Mouse (Mus musculus): Measurements from ENCODE around the gene Cdkl3. TPM values are rescaled to one million over a fixed set of nuclear protein-coding genes. Genes with fewer than 3 reads are reported as not detected.

Cdkl3 gene
- polyA plus RNA-seq, 1 experiment from 2014 or later = 29.1 TPM

- H3K27me3 ChIP-seq = no peaks in the 10 kb centered on the region
- H3K4me3 ChIP-seq = no peak overlapping the region
- no peak overlapping the region for H3K9ac ChIP-seq
- H3K36me3 ChIP-seq = no peaks in the 10 kb centered on the region
- H3K4me2 ChIP-seq = no peak overlapping the region
- no peaks in the 10 kb centered on the region for H3K9me3 ChIP-seq
- 11% methylated on average over 5 of the region's 5 CpGs for WGBS
- ATAC-seq (ENCODE audit: low FRiP score) = no peak
- no peaks in the 10 kb centered on the region for H3K4me1 ChIP-seq (replicated peaks)
- H3K27ac ChIP-seq = no peak overlapping the region
These were observed 61.8 kb downstream of the Cdkl3 start for GRCm38 (mm10) chr11:52065841-52066240.

- Histone ChIP-seq H3K4me1 (replicated peaks) (no peaks in the 10 kb centered on the region; the same call in 1 of the 2 replicates), H3K36me3 (no peaks in the 10 kb centered on the region), H3K27ac (no peak overlapping the region), H3K4me2 (no peak overlapping the region), H3K9me3 (no peaks in the 10 kb centered on the region), H3K9ac (no peak overlapping the region), H3K4me3 (no peak overlapping the region), H3K27me3 (no peaks in the 10 kb centered on the region)
- 89% methylated on average over 10 of the region's 10 CpGs for WGBS
- no peak for ATAC-seq (ENCODE audit: low FRiP score)
These were observed 67.7 kb downstream of the Cdkl3 start for GRCm38 (mm10) chr11:52071768-52072167.

GRCm38 (mm10) chr11:52073528-52074170 is 69.6 kb downstream of the Cdkl3 start:
- no peaks in the 10 kb centered on the region; the same call in 1 of the 2 replicates for H3K4me1 ChIP-seq (replicated peaks)
- no peaks in the 10 kb centered on the region for H3K36me3 ChIP-seq
- no peak overlapping the region for H3K4me2 ChIP-seq
- WGBS = 80% methylated on average over 8 of the region's 8 CpGs
- no peak for ATAC-seq (ENCODE audit: low FRiP score)
- no peaks in the 10 kb centered on the region for H3K9me3 ChIP-seq
- no peak overlapping the region for H3K4me3 ChIP-seq
- no peak overlapping the region for H3K27ac ChIP-seq
- H3K9ac ChIP-seq = no peak overlapping the region
- H3K27me3 ChIP-seq = no peaks in the 10 kb centered on the region

- Histone ChIP-seq H3K4me1 (replicated peaks) (peaks cover under 1% of the 10 kb centered on the region; the same call in 1 of the 2 replicates), H3K27ac (no peak overlapping the region), H3K9me3 (no peaks in the 10 kb centered on the region), H3K4me3 (no peak overlapping the region), H3K9ac (no peak overlapping the region), H3K27me3 (no peaks in the 10 kb centered on the region), H3K36me3 (no peaks in the 10 kb centered on the region), H3K4me2 (no peak overlapping the region)
- ATAC-seq (ENCODE audit: low FRiP score) = no peak
- 83% methylated on average over 14 of the region's 14 CpGs for WGBS
These were observed 70.8 kb downstream of the Cdkl3 start for GRCm38 (mm10) chr11:52074626-52075470.

- H3K4me3 ChIP-seq = no peak overlapping the region
- H3K4me1 ChIP-seq (replicated peaks) = peaks cover 7% of the 10 kb centered on the region
- H3K9me3 ChIP-seq = no peaks in the 10 kb centered on the region
- no peak overlapping the region for H3K4me2 ChIP-seq
- H3K27ac ChIP-seq = no peak overlapping the region
- no peak for ATAC-seq (ENCODE audit: low FRiP score)
- 75% methylated on average over 19 of the region's 19 CpGs for WGBS
- H3K9ac ChIP-seq = no peak overlapping the region
- H3K27me3 ChIP-seq = no peaks in the 10 kb centered on the region
- no peaks in the 10 kb centered on the region for H3K36me3 ChIP-seq
These were observed 72.0 kb downstream of the Cdkl3 start for GRCm38 (mm10) chr11:52075794-52076633.

- no peaks in the 10 kb centered on the region for H3K9me3 ChIP-seq
- peaks cover 7% of the 10 kb centered on the region for H3K4me1 ChIP-seq (replicated peaks)
- H3K27me3 ChIP-seq = no peaks in the 10 kb centered on the region
- ATAC-seq (ENCODE audit: low FRiP score) = no peak
- H3K27ac ChIP-seq = no peak overlapping the region
- no peak overlapping the region for H3K9ac ChIP-seq
- WGBS = 85% methylated on average over 6 of the region's 6 CpGs
- H3K36me3 ChIP-seq = no peaks in the 10 kb centered on the region
- no peak overlapping the region for H3K4me3 ChIP-seq
- H3K4me2 ChIP-seq = no peak overlapping the region
These were observed 72.8 kb downstream of the Cdkl3 start for GRCm38 (mm10) chr11:52076742-52077352.

- no peak overlapping the region for H3K4me2 ChIP-seq
- no peaks in the 10 kb centered on the region for H3K27me3 ChIP-seq
- ATAC-seq (ENCODE audit: low FRiP score) = no peak
- no peaks in the 10 kb centered on the region for H3K36me3 ChIP-seq
- H3K9me3 ChIP-seq = no peaks in the 10 kb centered on the region
- no peak overlapping the region for H3K27ac ChIP-seq
- peaks cover 7% of the 10 kb centered on the region for H3K4me1 ChIP-seq (replicated peaks)
- no peak overlapping the region for H3K4me3 ChIP-seq
- WGBS = 91% methylated on average over 4 of the region's 4 CpGs
- no peak overlapping the region for H3K9ac ChIP-seq
These were observed 73.9 kb downstream of the Cdkl3 start for GRCm38 (mm10) chr11:52077939-52078338.

- Histone ChIP-seq H3K27me3 (no peaks in the 10 kb centered on the region), H3K4me3 (no peak overlapping the region), H3K9ac (no peak overlapping the region), H3K4me1 (replicated peaks) (peaks cover 7% of the 10 kb centered on the region), H3K36me3 (no peaks in the 10 kb centered on the region), H3K27ac (no peak overlapping the region), H3K9me3 (no peaks in the 10 kb centered on the region), H3K4me2 (no peak overlapping the region)
- 7% methylated on average over 5 of the region's 5 CpGs for WGBS
- ATAC-seq (ENCODE audit: low FRiP score) = 0 out of 2 replicates have a peak, but pooled peaks have one; percentile 17
These were observed 76.0 kb downstream of the Cdkl3 start for GRCm38 (mm10) chr11:52079978-52080377.

GRCm38 (mm10) chr11:52080656-52081055 is 76.6 kb downstream of the Cdkl3 start:
- Histone ChIP-seq H3K9ac (no peak overlapping the region), H3K36me3 (no peaks in the 10 kb centered on the region), H3K27me3 (no peaks in the 10 kb centered on the region), H3K4me3 (no peak overlapping the region), H3K4me2 (no peak overlapping the region), H3K9me3 (no peaks in the 10 kb centered on the region), H3K27ac (no peak overlapping the region), H3K4me1 (replicated peaks) (peaks cover 7% of the 10 kb centered on the region)
- 90% methylated on average over 2 of the region's 2 CpGs for WGBS
- no peak for ATAC-seq (ENCODE audit: low FRiP score)

- Histone ChIP-seq H3K9ac (no peak overlapping the region), H3K27me3 (no peaks in the 10 kb centered on the region), H3K4me3 (no peak overlapping the region), H3K9me3 (no peaks in the 10 kb centered on the region), H3K36me3 (no peaks in the 10 kb centered on the region), H3K4me2 (0 out of 2 replicates have a peak overlapping the region, but pooled peaks have one; percentile 1), H3K4me1 (replicated peaks) (peaks cover 15% of the 10 kb centered on the region), H3K27ac (peak overlapping the region; percentile 64)
- peak; percentile 49 for ATAC-seq (ENCODE audit: low FRiP score)
- WGBS = 54% methylated on average over 4 of the region's 4 CpGs
These were observed 81.8 kb downstream of the Cdkl3 start for GRCm38 (mm10) chr11:52085857-52086203.

GRCm38 (mm10) chr11:52086204-52086864 is 82.3 kb downstream of the Cdkl3 start:
- WGBS = 36% methylated on average over 9 of the region's 9 CpGs
- peak; percentile 82 for ATAC-seq (ENCODE audit: low FRiP score)
- Histone ChIP-seq H3K36me3 (no peaks in the 10 kb centered on the region), H3K9me3 (no peaks in the 10 kb centered on the region), H3K27ac (peak overlapping the region; percentile 64), H3K4me1 (replicated peaks) (peaks cover 15% of the 10 kb centered on the region), H3K9ac (0 out of 2 replicates have a peak overlapping the region, but pooled peaks have one; percentile 13), H3K27me3 (no peaks in the 10 kb centered on the region), H3K4me2 (0 out of 2 replicates have a peak overlapping the region, but pooled peaks have one; percentile 1), H3K4me3 (no peak overlapping the region)
